Mouse (Mus musculus) layer of hippocampus, postnatal 25 days (tissue): ENCODE data around the gene B4gat1. TPM values are rescaled to one million over a fixed set of nuclear protein-coding genes. Genes with fewer than 3 reads are reported as not detected.
"Not testable (repeated sequence)": the region's sequence is repeated elsewhere in the genome, so short reads cannot be mapped to it uniquely, and the experiment has no call there.

ENCODE experiments used
- DNase-seq, 2 experiments: peaks; one replicate each; pipeline ENCODE4 v3.0.0; 2022; ENCODE audit warnings: mixed read lengths in 2 of 2, low spot score in 1 of 2; ENCODE audit errors: extremely low spot score in 1 of 2
- total RNA-seq, 2 experiments: library from RNA; stranded (reverse); gene quantifications; 2 replicates each; pipeline ENCODE4 v1.2.3; 2021

B4gat1 gene
- total RNA-seq, 2 experiments from 2014 or later = 131 to 132 TPM

- no peak for DNase-seq
Observed at GRCm38 (mm10) chr19:5082005-5082404, 43.4 kb downstream of the B4gat1 start.

DNA sequence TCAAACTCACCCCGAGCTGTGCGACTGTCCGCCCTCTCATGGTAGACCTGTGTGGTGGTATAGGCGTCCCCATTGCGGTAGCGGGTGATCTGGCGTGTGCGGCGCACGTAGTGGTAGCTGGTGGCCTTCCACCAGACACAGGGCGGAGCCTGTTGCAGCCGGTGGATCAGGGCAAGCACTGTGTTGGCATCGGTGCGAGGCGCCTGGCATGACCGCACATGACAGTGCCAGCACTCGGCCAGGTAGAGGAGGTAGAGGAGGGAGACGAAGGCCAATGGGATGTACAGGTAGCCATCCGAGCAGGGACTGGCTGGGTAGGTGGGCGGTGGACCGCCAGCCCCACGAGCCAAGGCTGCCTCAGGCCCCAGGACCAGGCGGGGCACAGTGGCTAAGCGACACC is 44.0 kb downstream of the B4gat1 start:
- DNase-seq = no peak

- DNase-seq = no peak
Observed at GRCm38 (mm10) chr19:5083961-5084833, 45.6 kb downstream of the B4gat1 start.

- no peak for DNase-seq
Observed at GRCm38 (mm10) chr19:5084834-5085144, 46.2 kb downstream of the B4gat1 start.

- DNase-seq = peak in 1 of 2 experiments; percentile 65
Observed at GRCm38 (mm10) chr19:5085145-5085863, 46.7 kb downstream of the B4gat1 start, which contains the start of gene Tmem151a. Gene Tmem151a, minus strand, starts transcription at chr19:5085531.

GRCm38 (mm10) chr19:5086533-5086932 is 47.9 kb downstream of the B4gat1 start:
- not testable (repeated sequence) for DNase-seq

- peak; percentile 74 to 84 for DNase-seq
Observed at GRCm38 (mm10) chr19:5087884-5088728, 49.5 kb downstream of the B4gat1 start, which contains the start of gene Yif1a. Gene Yif1a, plus strand, starts transcription at chr19:5088538.

DNA sequence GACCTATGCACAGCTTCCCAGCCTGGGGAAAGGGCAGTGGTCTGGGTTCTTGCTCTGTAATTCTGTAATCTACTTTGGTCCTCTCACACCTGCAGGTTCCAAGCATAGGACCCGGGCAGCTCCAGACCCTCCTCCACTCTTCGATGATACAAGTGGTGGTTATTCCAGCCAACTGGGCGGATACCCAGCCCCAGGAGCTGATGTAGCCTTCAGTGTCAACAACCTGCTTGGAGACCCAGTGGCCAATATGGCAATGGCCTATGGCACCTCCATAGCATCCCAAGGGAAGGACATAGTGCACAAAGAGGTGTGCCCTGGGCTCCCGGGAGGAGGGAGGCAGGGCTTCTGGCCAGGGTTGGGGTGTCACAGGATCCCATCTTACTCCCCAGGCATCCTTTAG is 50.7 kb downstream of the B4gat1 start:
- DNase-seq = no peak

Other genes with a start within 250 kb of the B4gat1 start
- 10 to 100 TPM; 81.1 to 82.0 TPM for gene Rbm4, start 244.9 kb upstream of the B4gat1 start, total RNA-seq
- 10 to 100 TPM; 21.2 to 28.3 TPM for gene Gm21992, start 227.2 kb upstream of the B4gat1 start, total RNA-seq
- 10 to 100 TPM; 53.0 to 53.9 TPM for gene Rbm14, start 227.2 kb upstream of the B4gat1 start, total RNA-seq
- 10 to 100 TPM; 30.6 to 37.8 TPM for gene Ccs, start 199.5 kb upstream of the B4gat1 start, total RNA-seq
- gene Ccdc87, start 199.5 kb upstream of the B4gat1 start, total RNA-seq = 1 to 10 TPM; 1.8 to 2.2 TPM
- 100 to 1,000 TPM; 113 to 118 TPM for gene Ctsf, start 183.7 kb upstream of the B4gat1 start, total RNA-seq
- gene Actn3, start 160.9 kb upstream of the B4gat1 start, total RNA-seq = under 1 TPM; 0.84 to 0.89 TPM
- 10 to 100 TPM; 24.9 to 25.5 TPM for gene Zdhhc24, start 160.2 kb upstream of the B4gat1 start, total RNA-seq
- 10 to 100 TPM; 37.4 to 41.9 TPM for gene Bbs1, start 132.2 kb upstream of the B4gat1 start, total RNA-seq
- 10 to 100 TPM; 41.0 to 43.5 TPM for gene Dpp3, start 110.5 kb upstream of the B4gat1 start, total RNA-seq
- 10 to 100 TPM; 20.2 to 20.9 TPM for gene Peli3, start 95.7 kb upstream of the B4gat1 start, total RNA-seq
- gene Mrpl11, start 76.7 kb upstream of the B4gat1 start, total RNA-seq = 10 to 100 TPM; 60.5 to 71.1 TPM
- 1 to 10 TPM; 5.7 to 6.6 TPM for gene Npas4, start 48.5 kb upstream of the B4gat1 start, total RNA-seq
- gene Slc29a2, start 15.0 kb upstream of the B4gat1 start, total RNA-seq = 10 to 100 TPM; 14.2 to 17.6 TPM
- 1 to 10 TPM; 5.0 to 5.3 TPM for gene AC124502.3, start 65 bp downstream of the B4gat1 start, total RNA-seq
- gene Brms1, start 2.5 kb downstream of the B4gat1 start, total RNA-seq = 10 to 100 TPM; 19.2 to 21.4 TPM
- gene Rin1, start 11.7 kb downstream of the B4gat1 start, total RNA-seq = 100 to 1,000 TPM; 109 to 114 TPM
- 1 to 10 TPM; 4.3 to 5.1 TPM for gene Cd248, start 29.3 kb downstream of the B4gat1 start, total RNA-seq
- gene Tmem151a, start 46.7 kb downstream of the B4gat1 start, total RNA-seq = 100 to 1,000 TPM; 131 to 138 TPM
- 10 to 100 TPM; 24.5 to 24.7 TPM for gene Yif1a, start 49.7 kb downstream of the B4gat1 start, total RNA-seq
- gene Cnih2, start 59.7 kb downstream of the B4gat1 start, total RNA-seq = 100 to 1,000 TPM; 754 to 774 TPM
- 100 to 1,000 TPM; 173 TPM for gene Rab1b, start 68.2 kb downstream of the B4gat1 start, total RNA-seq
- 100 to 1,000 TPM; 214 to 222 TPM for gene Klc2, start 79.7 kb downstream of the B4gat1 start, total RNA-seq
- 10 to 100 TPM; 54.2 to 57.6 TPM for gene Pacs1, start 234.3 kb downstream of the B4gat1 start, total RNA-seq